Comparison of ENCODE assay signal across 7 mouse cellular contexts in genomic region chr8:109961693-109962367, GRCm38 (mm10). TPM values are rescaled to one million over a fixed set of nuclear protein-coding genes. Genes with fewer than 3 reads are reported as not detected.
DNase-seq lines count a peak whose midpoint lies in the region; ATAC-seq and TF ChIP-seq lines count a peak whose summit lies in the region.

Marveld3 (minus strand) TSS chr8:109962203.

- H3K27ac ChIP-seq in MEL (ENCODE audit: control insufficient read depth, low read depth, low read length): no peak within 1 kb of the TSS
- H3K27ac ChIP-seq in embryonic facial prominence, embryonic 15.5 days (replicated peaks): no peak within 1 kb of the TSS
- no peak within 1 kb of the TSS for H3K27ac ChIP-seq in liver, embryonic 14.5 days
- H3K27ac ChIP-seq in neural tube, embryonic 13.5 days (replicated peaks): no peak within 1 kb of the TSS

- DNase-seq in MEL (ENCODE audit: low read depth, low spot score): no peak
- DNase-seq in induced T-regulatory cell, adult 2 months (ENCODE audit: low read depth): peak; percentile 72
- DNase-seq in liver, embryonic 14.5 days (ENCODE audit: low read depth in 3 of 3, low spot score in 3 of 3): no peak
- peak; percentile 68 to 75 for DNase-seq in urinary bladder, postnatal 36 days (ENCODE audit: low spot score in 2 of 2)

- peak within 1 kb of the TSS; percentile 75 for H3K4me2 ChIP-seq in embryonic facial prominence, embryonic 15.5 days (replicated peaks)
- peak within 1 kb of the TSS; percentile 62 for H3K4me2 ChIP-seq in liver, embryonic 14.5 days (ENCODE audit: low read depth)
- peak within 1 kb of the TSS; percentile 58 for H3K4me2 ChIP-seq in neural tube, embryonic 13.5 days

- no peaks in the 10 kb centered on the region for H3K27me3 ChIP-seq in C2C12 (ENCODE audit: control insufficient read depth, insufficient read depth, insufficient read length)
- no peaks in the 10 kb centered on the region for H3K27me3 ChIP-seq in MEL (ENCODE audit: control insufficient read depth in 1 of 2, insufficient read depth in 2 of 2, low read length in 2 of 2)
- H3K27me3 ChIP-seq in embryonic facial prominence, embryonic 15.5 days: peaks cover 29% of the 10 kb centered on the region
- peaks cover 20% of the 10 kb centered on the region for H3K27me3 ChIP-seq in liver, embryonic 14.5 days (ENCODE audit: control insufficient read depth, insufficient read depth, low read length)
- peaks cover 46% of the 10 kb centered on the region for H3K27me3 ChIP-seq in neural tube, embryonic 13.5 days

- no peaks in the 10 kb centered on the region for H3K9me3 ChIP-seq in MEL (replicated peaks; ENCODE audit: insufficient read depth, low read length)
- no peaks in the 10 kb centered on the region for H3K9me3 ChIP-seq in embryonic facial prominence, embryonic 15.5 days (replicated peaks)
- no peaks in the 10 kb centered on the region for H3K9me3 ChIP-seq in liver, embryonic 14.5 days (ENCODE audit: control insufficient read depth, low read length)
- H3K9me3 ChIP-seq in neural tube, embryonic 13.5 days: no peaks in the 10 kb centered on the region

- no peaks in the 10 kb centered on the region for H3K79me3 ChIP-seq in C2C12 (ENCODE audit: low read depth)

- peak; percentile 11 for TF ChIP-seq CTCF in C2C12 (IDR thresholded peaks at IDR 0.05; ENCODE audit: control insufficient read depth, insufficient read depth, insufficient read length)
- TF ChIP-seq CTCF in MEL (IDR thresholded peaks at IDR 0.05 in 2 of 3, conservative IDR thresholded peaks at IDR 0.05 in 1 of 3; ENCODE audit: control insufficient read depth in 1 of 3, insufficient read depth in 1 of 3, low read depth in 2 of 3, low read length in 3 of 3, poor library complexity in 1 of 3, severe bottlenecking in 1 of 3): 0 out of 6 replicates have a peak, but pooled peaks of 1 of the 3 experiments have one; percentile 11
- peak; percentile 90 for TF ChIP-seq CTCF in liver, embryonic 14.5 days (IDR thresholded peaks at IDR 0.05; ENCODE audit: low read depth)

- TF ChIP-seq POLR2A in MEL (IDR thresholded peaks at IDR 0.05; ENCODE audit: control insufficient read depth in 1 of 2, insufficient read depth in 1 of 2, low read depth in 1 of 2, low read length in 2 of 2, poor library complexity in 1 of 2): no peak

- TF ChIP-seq EP300 in MEL (IDR thresholded peaks at IDR 0.05; ENCODE audit: low read depth in 1 of 2, low read length in 2 of 2): no peak
- no peak for TF ChIP-seq EP300 in liver, embryonic 14.5 days (IDR thresholded peaks at IDR 0.05; ENCODE audit: low read depth)

- no peak within 1 kb of the TSS for H3K4me3 ChIP-seq in C2C12 (ENCODE audit: insufficient read depth, poor library complexity, severe bottlenecking)
- H3K4me3 ChIP-seq in MEL (ENCODE audit: control insufficient read depth in 1 of 2, insufficient read depth in 1 of 2, low read depth in 2 of 2, low read length in 2 of 2): peak within 1 kb of the TSS; percentile 3 to 24; a peak in 3 of 4 replicates
- peak within 1 kb of the TSS; percentile 46 for H3K4me3 ChIP-seq in embryonic facial prominence, embryonic 15.5 days (replicated peaks)
- peak within 1 kb of the TSS; percentile 18 to 40; a peak in 3 of 4 replicates for H3K4me3 ChIP-seq in liver, embryonic 14.5 days (ENCODE audit: insufficient read depth in 1 of 2, low read depth in 2 of 2, low read length in 2 of 2)
- H3K4me3 ChIP-seq in neural tube, embryonic 13.5 days: peak within 1 kb of the TSS; percentile 39

- H3K4me1 ChIP-seq in MEL (ENCODE audit: control insufficient read depth in 1 of 2, insufficient read depth in 2 of 2, low read length in 2 of 2): peaks cover 0 to 13% of the 10 kb centered on the region in 2 experiments; a peak in 2 of 4 replicates
- peaks cover 18% of the 10 kb centered on the region for H3K4me1 ChIP-seq in embryonic facial prominence, embryonic 15.5 days
- 0 out of 4 replicates have a peak, but pooled peaks cover 0 to 3% of the 10 kb centered on the region in 2 experiments for H3K4me1 ChIP-seq in liver, embryonic 14.5 days (replicated peaks; ENCODE audit: control insufficient read depth in 2 of 2, insufficient read depth in 2 of 2, low read length in 1 of 2)
- H3K4me1 ChIP-seq in neural tube, embryonic 13.5 days (replicated peaks): peaks cover 28% of the 10 kb centered on the region

- no peaks in the 10 kb centered on the region for H3K36me3 ChIP-seq in C2C12 (ENCODE audit: control insufficient read depth, insufficient read depth)
- H3K36me3 ChIP-seq in MEL (ENCODE audit: control insufficient read depth in 1 of 2, insufficient read depth in 2 of 2, low read length in 2 of 2): peaks cover 0 to 8% of the 10 kb centered on the region in 2 experiments; a peak in 2 of 4 replicates
- no peaks in the 10 kb centered on the region for H3K36me3 ChIP-seq in embryonic facial prominence, embryonic 15.5 days
- no peaks in the 10 kb centered on the region for H3K36me3 ChIP-seq in liver, embryonic 14.5 days (replicated peaks; ENCODE audit: control insufficient read depth, insufficient read depth, low read depth)
- H3K36me3 ChIP-seq in neural tube, embryonic 13.5 days: no peaks in the 10 kb centered on the region

- H3K79me2 ChIP-seq in C2C12 (ENCODE audit: control insufficient read depth, insufficient read depth) (no peaks in the 10 kb centered on the region), MEL (ENCODE audit: control insufficient read depth, insufficient read depth, low read length, poor library complexity) (no peaks in the 10 kb centered on the region)

- H3ac ChIP-seq in C2C12 (ENCODE audit: control insufficient read depth, insufficient read length, low read depth): no peak within 1 kb of the TSS

- peak within 1 kb of the TSS; percentile 9; the same call in 1 of the 2 replicates for H3K9ac ChIP-seq in MEL (ENCODE audit: control insufficient read depth, low read depth, low read length, poor library complexity, severe bottlenecking)
- peak within 1 kb of the TSS; percentile 12; the same call in 1 of the 2 replicates for H3K9ac ChIP-seq in embryonic facial prominence, embryonic 15.5 days
- no peak within 1 kb of the TSS for H3K9ac ChIP-seq in liver, embryonic 14.5 days (replicated peaks)
- peak within 1 kb of the TSS; percentile 52 for H3K9ac ChIP-seq in neural tube, embryonic 13.5 days

- no peak for ATAC-seq in embryonic facial prominence, embryonic 15.5 days (ENCODE audit: insufficient number of reproducible peaks, low FRiP score, low TSS enrichment, low read depth)
- no peak for ATAC-seq in liver, embryonic 14.5 days (ENCODE audit: insufficient read depth)
- 0 out of 2 replicates have a peak, but pooled peaks have one; percentile 28 for ATAC-seq in neural tube, embryonic 13.5 days (ENCODE audit: low read depth)

- 2% methylated on average over 64 of the region's 64 CpGs for WGBS in embryonic facial prominence, embryonic 15.5 days
- WGBS in liver, embryonic 14.5 days (ENCODE audit: insufficient replicate concordance): 3% methylated on average over 64 of the region's 64 CpGs
- 2% methylated on average over 64 of the region's 64 CpGs for whole genome bisulfite sequencing in neural tube, embryonic 13.5 days

- TF ChIP-seq RAD21 in MEL (IDR thresholded peaks at IDR 0.05; ENCODE audit: low read depth, low read length): no peak

TF ChIP-seq in C2C12, 6 proteins besides CTCF, POLR2A, EP300 and RAD21:
- TF ChIP-seq MYOG (IDR thresholded peaks at IDR 0.05; ENCODE audit: control insufficient read depth, extremely low read depth, insufficient read length) (no peak), USF1 (IDR thresholded peaks at IDR 0.05; ENCODE audit: low read depth) (no peak), CEBPB (IDR thresholded peaks at IDR 0.05; ENCODE audit: low read depth) (no peak), MYOD1 (IDR thresholded peaks at IDR 0.05; ENCODE audit: control insufficient read depth, insufficient read length, low read depth) (no peak), MAX (IDR thresholded peaks at IDR 0.05) (no peak)

TF ChIP-seq in MEL, 35 proteins besides CTCF, POLR2A, EP300 and RAD21:
- TF ChIP-seq MEF2A (IDR thresholded peaks at IDR 0.05; ENCODE audit: extremely low read depth, insufficient replicate concordance, low read depth, low read length, poor library complexity, severe bottlenecking) (no peak), ZKSCAN1 (IDR thresholded peaks at IDR 0.05; ENCODE audit: low read depth, low read length) (no peak), MAFK (IDR thresholded peaks at IDR 0.05; ENCODE audit: borderline replicate concordance, low read depth, low read length) (no peak), MYB (IDR thresholded peaks at IDR 0.05; ENCODE audit: low read depth, low read length) (no peak), MYC (IDR thresholded peaks at IDR 0.05; ENCODE audit: low read depth, low read length) (no peak), USF2 (IDR thresholded peaks at IDR 0.05; ENCODE audit: borderline replicate concordance in 1 of 2, insufficient read depth in 1 of 2, low read depth in 1 of 2, low read length in 2 of 2) (no peak)
TF ChIP-seq in MEL: peak in this region for 0.

RNA-seq across cellular contexts. Expression of gene Marveld3, which starts in this region (rescaled TPM):
- polyA plus RNA-seq in C2C12 (2012; fragmentation: generic; extraction: Trizol): not detected
- total RNA-seq in MEL (2012; rRNA removed): not detected in 2 replicates
- polyA plus RNA-seq in MEL (2012; ENCODE audit: insufficient read depth in 1 of 2, insufficient read length in 2 of 2, low read depth in 1 of 2, low replicate concordance in 2 of 2, missing spikeins in 1 of 2): not detected
- 5.2 and 5.6 TPM in 2 replicates for polyA plus RNA-seq in embryonic facial prominence, embryonic 15.5 days (2015; fragmentation: Nextera tagmentation; extraction: Ambion mirVana)
- polyA plus RNA-seq in liver, embryonic 14.5 days (2012; rRNA removed): 0.02 and 0.04 TPM in 2 replicates
- polyA plus RNA-seq in liver, embryonic 14.5 days (2014; fragmentation: Nextera tagmentation; extraction: Ambion mirVana): 0.09 TPM in 1 of 2 replicates, not detected in the other
- 0.55 and 0.74 TPM in 2 replicates for polyA plus RNA-seq in neural tube, embryonic 13.5 days (2015; fragmentation: Nextera tagmentation; extraction: Ambion mirVana)

Comparison
In these comparisons a context has a peak if more than half of its experiments do, and no peak if none do; other contexts are left out.
1. Peak in ATAC-seq, H3K4me3 ChIP-seq, H3K9ac ChIP-seq and H3K4me2 ChIP-seq in neural tube, embryonic 13.5 days; RNA of the gene not detected or under 1 TPM.
2. DNase-seq: peak in induced T-regulatory cell, adult 2 months (single experiment) and urinary bladder, postnatal 36 days (2 of 2); none in MEL (single experiment) and liver, embryonic 14.5 days (0 of 3).
3. Peak in every context shown above with its lines, with median percentiles within 50 percentile points of each other: H3K4me2 ChIP-seq.